Mouse (Mus musculus): ENCODE data around the gene Rbm6. TPM values are rescaled to one million over a fixed set of nuclear protein-coding genes. Genes with fewer than 3 reads are reported as not detected.
A peak's percentile ranks its signal among the peaks of the same experiment; 100 is the strongest.

Rbm6 gene
- total RNA-seq (2021): 10 to 100 TPM; 22.0 to 22.7 TPM
- long read RNA-seq, experiment 1, transcript Rbm6-207 (21 exons, 3,716 nt): major isoform, 8 of 19 reads
- long read RNA-seq, experiment 1, partial matches to known transcripts: 2 of 19 reads
- long read RNA-seq, experiment 1, other reads (novel, unspliced or antisense): 5 of 19 reads
- long read RNA-seq, experiment 2, transcript Rbm6-207 (21 exons, 3,716 nt): major isoform, 10 of 25 reads
- long read RNA-seq, experiment 2, partial matches to known transcripts: 3 of 25 reads
- long read RNA-seq, experiment 2, other reads (novel, unspliced or antisense): 9 of 25 reads

DNA sequence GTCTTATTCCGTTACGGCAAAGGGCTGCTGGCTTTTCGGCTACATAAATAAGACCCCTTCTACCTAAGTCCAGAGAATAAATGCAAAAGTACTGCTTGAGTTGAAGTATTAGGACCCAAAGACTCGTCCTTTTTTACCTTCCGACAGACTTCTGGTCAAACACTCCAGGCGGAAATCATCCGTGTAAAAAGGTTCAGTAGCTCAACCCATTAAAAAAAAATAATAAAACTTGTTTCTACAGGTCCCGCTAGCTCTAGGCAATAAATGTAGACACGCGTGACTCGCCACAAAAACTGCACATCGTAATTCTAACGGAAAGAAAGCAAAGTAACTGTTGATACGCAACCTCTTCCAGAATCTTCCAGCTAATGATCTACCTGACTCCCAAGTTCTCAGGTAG is at the start of gene Rbm6:
Gene Rbm6, minus strand, starts transcription at position 101 of the 400 bp plus-strand sequence.
- intact Hi-C loops (cut with DNase I): no loop called here
- DNase-seq: no peak
- TF ChIP-seq CTCF (IDR thresholded peaks at IDR 0.05): no peak

DNA sequence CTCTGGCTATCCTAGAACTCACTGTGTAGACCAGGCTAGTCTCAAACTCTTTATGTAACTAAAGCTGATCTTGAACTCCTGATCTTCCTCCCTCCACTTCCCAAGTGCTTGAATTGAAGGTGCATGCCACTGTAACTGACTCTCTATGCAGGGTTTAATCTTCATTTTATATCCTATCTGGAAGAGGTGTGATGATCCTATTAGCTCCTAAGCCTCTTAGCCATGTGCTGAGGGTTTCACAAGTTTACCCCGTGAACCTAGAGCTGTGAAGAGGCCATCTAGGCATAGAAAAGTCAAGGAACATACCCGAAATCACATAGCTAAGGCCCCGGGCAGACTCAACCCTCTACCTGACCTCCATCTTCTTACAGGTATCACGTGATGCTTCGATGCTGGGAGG is 46.4 kb upstream of the Rbm6 start:
- no peak overlapping the region for H3K27ac ChIP-seq
- no peak overlapping the region for H3K4me3 ChIP-seq
- DNase-seq: no peak
- TF ChIP-seq CTCF (IDR thresholded peaks at IDR 0.05): no peak
- intact Hi-C loops (cut with DNase I): no loop called here

More for the DNA sequence above, at the start of gene Rbm6:
- Histone ChIP-seq H3K4me3 (peak within 1 kb of the TSS; percentile 98), H3K27ac (peak within 1 kb of the TSS; percentile 98)

GRCm38 (mm10) chr9:107918884-107919283 is 45.8 kb upstream of the Rbm6 start:
- intact Hi-C loops (cut with DNase I): no loop called here
- Histone ChIP-seq H3K4me3 (no peak overlapping the region), H3K27ac (no peak overlapping the region)
- TF ChIP-seq CTCF (IDR thresholded peaks at IDR 0.05): no peak
- DNase-seq: no peak

GRCm38 (mm10) chr9:107917895-107918608 is 45.0 kb upstream of the Rbm6 start:
- no peak for TF ChIP-seq CTCF (IDR thresholded peaks at IDR 0.05)
- intact Hi-C loops (cut with DNase I): no loop called here
- no peak for DNase-seq
- H3K27ac ChIP-seq: no peak overlapping the region
- no peak overlapping the region for H3K4me3 ChIP-seq

GRCm38 (mm10) chr9:107914764-107915420 is 41.9 kb upstream of the Rbm6 start:
- TF ChIP-seq CTCF (IDR thresholded peaks at IDR 0.05): no peak
- H3K27ac ChIP-seq: no peak overlapping the region
- H3K4me3 ChIP-seq: no peak overlapping the region
- intact Hi-C loops (cut with DNase I): no loop called here
- DNase-seq: no peak

GRCm38 (mm10) chr9:107910025-107910769 is 37.2 kb upstream of the Rbm6 start:
- intact Hi-C loops (cut with DNase I): no loop called here
- no peak overlapping the region for H3K4me3 ChIP-seq
- H3K27ac ChIP-seq: no peak overlapping the region; the same call in 1 of the 2 replicates
- no peak for DNase-seq
- no peak for TF ChIP-seq CTCF (IDR thresholded peaks at IDR 0.05)

GRCm38 (mm10) chr9:107908410-107909158 is 35.5 kb upstream of the Rbm6 start:
- Histone ChIP-seq H3K4me3 (peak overlapping the region; percentile 74), H3K27ac (peak overlapping the region; percentile 79)
- DNase-seq: peak; percentile 54
- no peak for TF ChIP-seq CTCF (IDR thresholded peaks at IDR 0.05)
- intact Hi-C loops (cut with DNase I): no loop called here

DNA sequence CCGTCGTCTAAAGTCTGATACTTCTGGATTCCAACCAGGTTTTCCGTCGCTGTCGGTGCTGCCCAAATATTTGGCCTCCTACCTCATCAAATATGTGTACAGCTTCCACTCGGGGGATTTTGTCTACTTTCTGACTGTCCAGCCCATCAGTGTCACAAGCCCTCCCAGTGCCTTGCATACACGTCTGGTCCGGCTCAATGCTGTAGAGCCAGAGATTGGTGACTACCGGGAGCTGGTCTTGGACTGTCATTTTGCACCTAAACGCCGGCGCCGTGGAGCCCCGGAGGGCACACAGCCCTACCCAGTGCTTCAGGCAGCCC is 34.7 kb upstream of the Rbm6 start:
- H3K4me3 ChIP-seq: peak overlapping the region; percentile 74
- intact Hi-C loops (cut with DNase I): no loop called here
- peak overlapping the region; percentile 79 for H3K27ac ChIP-seq
- TF ChIP-seq CTCF (IDR thresholded peaks at IDR 0.05): no peak
- DNase-seq: no peak

DNA sequence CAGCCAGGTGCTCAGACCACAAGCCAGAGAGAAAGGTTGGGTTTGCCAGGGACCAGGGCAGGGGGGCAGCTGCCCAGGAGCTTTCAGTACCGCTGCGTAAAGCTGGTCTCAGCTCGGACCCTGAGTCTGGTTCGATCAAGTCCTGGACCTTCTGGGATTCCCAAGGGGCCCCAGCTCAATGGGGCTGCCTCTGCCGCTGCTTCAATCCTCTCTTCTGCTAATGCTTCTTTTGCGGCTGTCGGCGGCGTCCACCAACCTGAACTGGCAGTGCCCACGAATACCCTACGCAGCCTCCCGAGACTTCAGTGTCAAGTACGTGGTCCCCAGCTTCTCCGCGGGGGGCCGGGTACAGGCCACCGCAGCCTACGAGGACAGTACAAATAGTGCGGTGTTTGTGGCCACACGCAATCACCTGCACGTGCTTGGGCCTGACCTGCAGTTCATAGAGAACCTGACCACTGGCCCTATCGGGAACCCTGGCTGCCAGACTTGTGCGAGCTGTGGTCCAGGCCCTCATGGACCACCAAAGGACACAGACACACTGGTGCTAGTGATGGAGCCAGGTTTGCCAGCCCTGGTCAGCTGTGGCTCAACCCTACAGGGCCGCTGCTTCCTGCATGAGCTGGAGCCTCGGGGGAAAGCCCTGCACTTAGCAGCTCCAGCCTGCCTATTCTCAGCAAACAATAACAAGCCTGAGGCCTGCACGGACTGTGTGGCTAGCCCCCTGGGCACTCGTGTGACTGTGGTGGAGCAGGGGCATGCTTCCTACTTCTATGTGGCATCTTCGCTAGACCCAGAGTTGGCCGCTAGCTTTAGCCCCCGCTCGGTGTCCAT is 34.1 kb upstream of the Rbm6 start:
- TF ChIP-seq CTCF (IDR thresholded peaks at IDR 0.05): no peak
- no peak for DNase-seq
- intact Hi-C loops (cut with DNase I): no loop called here
- Histone ChIP-seq H3K4me3 (peak overlapping the region; percentile 74), H3K27ac (peak overlapping the region; percentile 79)

- TF ChIP-seq CTCF (IDR thresholded peaks at IDR 0.05): no peak
- peak; percentile 89 for DNase-seq
- H3K27ac ChIP-seq: peak within 1 kb of the TSS; percentile 79
- H3K4me3 ChIP-seq: peak within 1 kb of the TSS; percentile 74
- intact Hi-C loops (cut with DNase I): no loop called here
Measured at GRCm38 (mm10) chr9:107906252-107906966, 33.4 kb upstream of the Rbm6 start, which contains the start of gene Mst1r. Mst1r (plus strand) TSS chr9:107906873.

Data from gastrocnemius, adult 2 months (tissue).